Mouse (Mus musculus): ENCODE measurements around the gene 0610010F05Rik. TPM values are rescaled to one million over a fixed set of nuclear protein-coding genes. Genes with fewer than 3 reads are reported as not detected.
A peak's percentile ranks its signal among the peaks of the same experiment; 100 is the strongest.

0610010F05Rik gene
- 8.2 and 8.8 TPM in 2 replicates for polyA plus RNA-seq (2015; fragmentation: Nextera tagmentation; extraction: Ambion mirVana)

- ATAC-seq (ENCODE audit: low read depth), result peak; percentile 99
- Histone ChIP-seq H3K27ac (ENCODE audit: low read length) (peak within 1 kb of the TSS; percentile 85), H3K4me1 (ENCODE audit: control insufficient read depth, low read depth, low read length) (peaks cover 12% of the 10 kb centered on the region), H3K36me3 (ENCODE audit: control insufficient read depth, insufficient read depth) (no peaks in the 10 kb centered on the region; the same call in 1 of the 2 replicates), H3K9me3 (replicated peaks; ENCODE audit: control insufficient read depth, low read length) (no peaks in the 10 kb centered on the region), H3K4me3 (ENCODE audit: low read depth, low read length) (peak within 1 kb of the TSS; percentile 90), H3K4me2 (ENCODE audit: low read depth, low read length) (peak within 1 kb of the TSS; percentile 97), H3K9ac (ENCODE audit: low read depth, low read length) (peak within 1 kb of the TSS; percentile 93), H3K27me3 (ENCODE audit: control insufficient read depth, insufficient read depth, low read depth, low read length) (no peaks in the 10 kb centered on the region)
- under 1% methylated on average over 84 of the region's 103 CpGs for WGBS (ENCODE audit: insufficient replicate concordance)
Observed at GRCm38 (mm10) chr11:23632945-23633878, at the start of gene 0610010F05Rik. TSS of gene 0610010F05Rik (minus strand) at chr11:23633639.

- Histone ChIP-seq H3K27ac (ENCODE audit: low read length) (no peak overlapping the region), H3K9me3 (replicated peaks; ENCODE audit: control insufficient read depth, low read length) (no peaks in the 10 kb centered on the region), H3K4me3 (ENCODE audit: low read depth, low read length) (no peak overlapping the region), H3K4me1 (ENCODE audit: control insufficient read depth, low read depth, low read length) (no peaks in the 10 kb centered on the region), H3K4me2 (ENCODE audit: low read depth, low read length) (no peak overlapping the region), H3K36me3 (ENCODE audit: control insufficient read depth, insufficient read depth) (no peaks in the 10 kb centered on the region), H3K9ac (ENCODE audit: low read depth, low read length) (no peak overlapping the region), H3K27me3 (ENCODE audit: control insufficient read depth, insufficient read depth, low read depth, low read length) (no peaks in the 10 kb centered on the region)
- WGBS (ENCODE audit: insufficient replicate concordance), result 64% methylated on average over 5 of the region's 5 CpGs
- no peak for ATAC-seq (ENCODE audit: low read depth)
Observed at GRCm38 (mm10) chr11:23682561-23682960, 49.1 kb upstream of the 0610010F05Rik start.

- H3K27ac ChIP-seq (ENCODE audit: low read length), result no peak overlapping the region
- WGBS (ENCODE audit: insufficient replicate concordance), result 80% methylated on average over 6 of the region's 6 CpGs
- H3K4me3 ChIP-seq (ENCODE audit: low read depth, low read length), result no peak overlapping the region
- no peak for ATAC-seq (ENCODE audit: low read depth)
- no peaks in the 10 kb centered on the region for H3K4me1 ChIP-seq (ENCODE audit: control insufficient read depth, low read depth, low read length)
- no peaks in the 10 kb centered on the region for H3K27me3 ChIP-seq (ENCODE audit: control insufficient read depth, insufficient read depth, low read depth, low read length)
- H3K9me3 ChIP-seq (replicated peaks; ENCODE audit: control insufficient read depth, low read length), result no peaks in the 10 kb centered on the region
- no peak overlapping the region for H3K4me2 ChIP-seq (ENCODE audit: low read depth, low read length)
- no peak overlapping the region for H3K9ac ChIP-seq (ENCODE audit: low read depth, low read length)
- H3K36me3 ChIP-seq (ENCODE audit: control insufficient read depth, insufficient read depth), result no peaks in the 10 kb centered on the region; the same call in 1 of the 2 replicates
Observed at GRCm38 (mm10) chr11:23680435-23680950, 47.1 kb upstream of the 0610010F05Rik start.

GRCm38 (mm10) chr11:23679044-23679642 lies 45.7 kb upstream of the 0610010F05Rik start:
- no peaks in the 10 kb centered on the region for H3K27me3 ChIP-seq (ENCODE audit: control insufficient read depth, insufficient read depth, low read depth, low read length)
- no peak overlapping the region for H3K4me2 ChIP-seq (ENCODE audit: low read depth, low read length)
- no peak overlapping the region for H3K9ac ChIP-seq (ENCODE audit: low read depth, low read length)
- H3K36me3 ChIP-seq (ENCODE audit: control insufficient read depth, insufficient read depth), result no peaks in the 10 kb centered on the region; the same call in 1 of the 2 replicates
- H3K4me3 ChIP-seq (ENCODE audit: low read depth, low read length), result no peak overlapping the region
- no peaks in the 10 kb centered on the region for H3K4me1 ChIP-seq (ENCODE audit: control insufficient read depth, low read depth, low read length)
- no peak overlapping the region for H3K27ac ChIP-seq (ENCODE audit: low read length)
- ATAC-seq (ENCODE audit: low read depth), result no peak
- H3K9me3 ChIP-seq (replicated peaks; ENCODE audit: control insufficient read depth, low read length), result no peaks in the 10 kb centered on the region
- WGBS (ENCODE audit: insufficient replicate concordance), result 42% methylated on average over 3 of the region's 3 CpGs

GRCm38 (mm10) chr11:23676100-23676499 lies 42.7 kb upstream of the 0610010F05Rik start:
- H3K4me3 ChIP-seq (ENCODE audit: low read depth, low read length), result no peak overlapping the region
- H3K36me3 ChIP-seq (ENCODE audit: control insufficient read depth, insufficient read depth), result peaks cover 10% of the 10 kb centered on the region
- H3K27me3 ChIP-seq (ENCODE audit: control insufficient read depth, insufficient read depth, low read depth, low read length), result no peaks in the 10 kb centered on the region
- WGBS (ENCODE audit: insufficient replicate concordance), result 75% methylated on average over 5 of the region's 5 CpGs
- ATAC-seq (ENCODE audit: low read depth), result no peak
- H3K4me1 ChIP-seq (ENCODE audit: control insufficient read depth, low read depth, low read length), result no peaks in the 10 kb centered on the region
- H3K9ac ChIP-seq (ENCODE audit: low read depth, low read length), result no peak overlapping the region
- no peak overlapping the region for H3K27ac ChIP-seq (ENCODE audit: low read length)
- H3K4me2 ChIP-seq (ENCODE audit: low read depth, low read length), result no peak overlapping the region
- no peaks in the 10 kb centered on the region for H3K9me3 ChIP-seq (replicated peaks; ENCODE audit: control insufficient read depth, low read length)

GRCm38 (mm10) chr11:23672256-23672749 lies 38.9 kb upstream of the 0610010F05Rik start:
- Histone ChIP-seq H3K27me3 (ENCODE audit: control insufficient read depth, insufficient read depth, low read depth, low read length) (no peaks in the 10 kb centered on the region), H3K27ac (ENCODE audit: low read length) (no peak overlapping the region), H3K4me2 (ENCODE audit: low read depth, low read length) (no peak overlapping the region), H3K4me1 (ENCODE audit: control insufficient read depth, low read depth, low read length) (no peaks in the 10 kb centered on the region), H3K36me3 (ENCODE audit: control insufficient read depth, insufficient read depth) (peaks cover 10% of the 10 kb centered on the region), H3K9me3 (replicated peaks; ENCODE audit: control insufficient read depth, low read length) (no peaks in the 10 kb centered on the region), H3K4me3 (ENCODE audit: low read depth, low read length) (no peak overlapping the region), H3K9ac (ENCODE audit: low read depth, low read length) (no peak overlapping the region)
- 71% methylated on average over 4 of the region's 4 CpGs for WGBS (ENCODE audit: insufficient replicate concordance)
- no peak for ATAC-seq (ENCODE audit: low read depth)

GRCm38 (mm10) chr11:23667128-23667527 lies 33.7 kb upstream of the 0610010F05Rik start:
- Histone ChIP-seq H3K36me3 (ENCODE audit: control insufficient read depth, insufficient read depth) (no peaks in the 10 kb centered on the region), H3K27me3 (ENCODE audit: control insufficient read depth, insufficient read depth, low read depth, low read length) (no peaks in the 10 kb centered on the region), H3K27ac (ENCODE audit: low read length) (no peak overlapping the region), H3K4me2 (ENCODE audit: low read depth, low read length) (peak overlapping the region; percentile 88), H3K4me1 (ENCODE audit: control insufficient read depth, low read depth, low read length) (peaks cover 4% of the 10 kb centered on the region), H3K9me3 (replicated peaks; ENCODE audit: control insufficient read depth, low read length) (no peaks in the 10 kb centered on the region), H3K9ac (ENCODE audit: low read depth, low read length) (no peak overlapping the region), H3K4me3 (ENCODE audit: low read depth, low read length) (peak overlapping the region; percentile 91)
- no peak for ATAC-seq (ENCODE audit: low read depth)
- WGBS (ENCODE audit: insufficient replicate concordance), result 27% methylated on average over 3 of the region's 3 CpGs

GRCm38 (mm10) chr11:23666526-23666925 lies 33.1 kb upstream of the 0610010F05Rik start:
- peak overlapping the region; percentile 92 for H3K27ac ChIP-seq (ENCODE audit: low read length)
- H3K4me2 ChIP-seq (ENCODE audit: low read depth, low read length), result peak overlapping the region; percentile 88
- H3K27me3 ChIP-seq (ENCODE audit: control insufficient read depth, insufficient read depth, low read depth, low read length), result no peaks in the 10 kb centered on the region
- peaks cover 4% of the 10 kb centered on the region for H3K4me1 ChIP-seq (ENCODE audit: control insufficient read depth, low read depth, low read length)
- peak overlapping the region; percentile 91 for H3K4me3 ChIP-seq (ENCODE audit: low read depth, low read length)
- H3K9me3 ChIP-seq (replicated peaks; ENCODE audit: control insufficient read depth, low read length), result no peaks in the 10 kb centered on the region
- peak overlapping the region; percentile 96 for H3K9ac ChIP-seq (ENCODE audit: low read depth, low read length)
- no peak; the same call in 1 of the 2 replicates for ATAC-seq (ENCODE audit: low read depth)
- WGBS (ENCODE audit: insufficient replicate concordance), result 9% methylated on average over 5 of the region's 5 CpGs
- no peaks in the 10 kb centered on the region for H3K36me3 ChIP-seq (ENCODE audit: control insufficient read depth, insufficient read depth)
